Mouse (Mus musculus): ENCODE data around the gene Sparc.

- TF ChIP-seq CTCF (IDR thresholded peaks at IDR 0.05; ENCODE audit: low read depth, low read length) = no peak
- TF ChIP-seq EP300 (IDR thresholded peaks at IDR 0.05; ENCODE audit: insufficient read depth, low read depth, low read length) = no peak
Measured at GRCm38 (mm10) chr11:55424746-55425360, 1.9 kb upstream of the Sparc start.
